Mouse (Mus musculus): ENCODE measurements around the gene Itga8. TPM values are rescaled to one million over a fixed set of nuclear protein-coding genes. Genes with fewer than 3 reads are reported as not detected.

Itga8 gene
- total RNA-seq, 1 experiment from 2014 or later, result 0.35 TPM

- ATAC-seq (replicated peaks in 1 of 2; ENCODE audit: insufficient read depth in 1 of 2, low FRiP score in 2 of 2, low TSS enrichment in 1 of 2, low read depth in 1 of 2, poor library complexity in 2 of 2, severe bottlenecking in 2 of 2), result no peak
Measured at GRCm38 (mm10) chr2:12156401-12156800, 145.3 kb downstream of the Itga8 start.

GRCm38 (mm10) chr2:12154676-12155075, 147.0 kb downstream of the Itga8 start:
- ATAC-seq (replicated peaks in 1 of 2; ENCODE audit: insufficient read depth in 1 of 2, low FRiP score in 2 of 2, low TSS enrichment in 1 of 2, low read depth in 1 of 2, poor library complexity in 2 of 2, severe bottlenecking in 2 of 2), result no peak

- no peak for ATAC-seq (replicated peaks in 1 of 2; ENCODE audit: insufficient read depth in 1 of 2, low FRiP score in 2 of 2, low TSS enrichment in 1 of 2, low read depth in 1 of 2, poor library complexity in 2 of 2, severe bottlenecking in 2 of 2)
Measured at GRCm38 (mm10) chr2:12153551-12153950, 148.2 kb downstream of the Itga8 start.

GRCm38 (mm10) chr2:12147902-12148301, 153.8 kb downstream of the Itga8 start:
- no peak for ATAC-seq (replicated peaks in 1 of 2; ENCODE audit: insufficient read depth in 1 of 2, low FRiP score in 2 of 2, low TSS enrichment in 1 of 2, low read depth in 1 of 2, poor library complexity in 2 of 2, severe bottlenecking in 2 of 2)

- ATAC-seq (replicated peaks in 1 of 2; ENCODE audit: insufficient read depth in 1 of 2, low FRiP score in 2 of 2, low TSS enrichment in 1 of 2, low read depth in 1 of 2, poor library complexity in 2 of 2, severe bottlenecking in 2 of 2), result no peak
Measured at GRCm38 (mm10) chr2:12146612-12147011, 155.1 kb downstream of the Itga8 start.

- ATAC-seq (replicated peaks in 1 of 2; ENCODE audit: insufficient read depth in 1 of 2, low FRiP score in 2 of 2, low TSS enrichment in 1 of 2, low read depth in 1 of 2, poor library complexity in 2 of 2, severe bottlenecking in 2 of 2), result no peak
Measured at GRCm38 (mm10) chr2:12138765-12139368, 162.9 kb downstream of the Itga8 start.

GRCm38 (mm10) chr2:12126580-12126979, 175.1 kb downstream of the Itga8 start:
- no peak for ATAC-seq (replicated peaks in 1 of 2; ENCODE audit: insufficient read depth in 1 of 2, low FRiP score in 2 of 2, low TSS enrichment in 1 of 2, low read depth in 1 of 2, poor library complexity in 2 of 2, severe bottlenecking in 2 of 2)

- ATAC-seq (replicated peaks in 1 of 2; ENCODE audit: insufficient read depth in 1 of 2, low FRiP score in 2 of 2, low TSS enrichment in 1 of 2, low read depth in 1 of 2, poor library complexity in 2 of 2, severe bottlenecking in 2 of 2), result peak in 1 of 2 experiments; percentile 27; a peak in 1 of 4 replicates
Measured at GRCm38 (mm10) chr2:12115479-12115878, 186.2 kb downstream of the Itga8 start.

- no peak for ATAC-seq (replicated peaks in 1 of 2; ENCODE audit: insufficient read depth in 1 of 2, low FRiP score in 2 of 2, low TSS enrichment in 1 of 2, low read depth in 1 of 2, poor library complexity in 2 of 2, severe bottlenecking in 2 of 2)
Measured at GRCm38 (mm10) chr2:12109306-12109705, 192.4 kb downstream of the Itga8 start.

GRCm38 (mm10) chr2:12108306-12108705, 193.4 kb downstream of the Itga8 start:
- peak in 1 of 2 experiments; percentile 45; a peak in 1 of 4 replicates for ATAC-seq (replicated peaks in 1 of 2; ENCODE audit: insufficient read depth in 1 of 2, low FRiP score in 2 of 2, low TSS enrichment in 1 of 2, low read depth in 1 of 2, poor library complexity in 2 of 2, severe bottlenecking in 2 of 2)

- ATAC-seq (replicated peaks in 1 of 2; ENCODE audit: insufficient read depth in 1 of 2, low FRiP score in 2 of 2, low TSS enrichment in 1 of 2, low read depth in 1 of 2, poor library complexity in 2 of 2, severe bottlenecking in 2 of 2), result no peak
Measured at GRCm38 (mm10) chr2:12107265-12107664, 194.5 kb downstream of the Itga8 start.

GRCm38 (mm10) chr2:12103183-12103582, 198.5 kb downstream of the Itga8 start:
- ATAC-seq (replicated peaks in 1 of 2; ENCODE audit: insufficient read depth in 1 of 2, low FRiP score in 2 of 2, low TSS enrichment in 1 of 2, low read depth in 1 of 2, poor library complexity in 2 of 2, severe bottlenecking in 2 of 2), result no peak

- ATAC-seq (replicated peaks in 1 of 2; ENCODE audit: insufficient read depth in 1 of 2, low FRiP score in 2 of 2, low TSS enrichment in 1 of 2, low read depth in 1 of 2, poor library complexity in 2 of 2, severe bottlenecking in 2 of 2), result no peak
Measured at GRCm38 (mm10) chr2:12092203-12092984, 209.3 kb downstream of the Itga8 start.

- no peak for ATAC-seq (replicated peaks in 1 of 2; ENCODE audit: insufficient read depth in 1 of 2, low FRiP score in 2 of 2, low TSS enrichment in 1 of 2, low read depth in 1 of 2, poor library complexity in 2 of 2, severe bottlenecking in 2 of 2)
Measured at GRCm38 (mm10) chr2:12090993-12091392, 210.7 kb downstream of the Itga8 start.

- no peak for ATAC-seq (replicated peaks in 1 of 2; ENCODE audit: insufficient read depth in 1 of 2, low FRiP score in 2 of 2, low TSS enrichment in 1 of 2, low read depth in 1 of 2, poor library complexity in 2 of 2, severe bottlenecking in 2 of 2)
Measured at GRCm38 (mm10) chr2:12085492-12085891, 216.2 kb downstream of the Itga8 start.

GRCm38 (mm10) chr2:12084341-12084740, 217.4 kb downstream of the Itga8 start:
- ATAC-seq (replicated peaks in 1 of 2; ENCODE audit: insufficient read depth in 1 of 2, low FRiP score in 2 of 2, low TSS enrichment in 1 of 2, low read depth in 1 of 2, poor library complexity in 2 of 2, severe bottlenecking in 2 of 2), result no peak; a peak in 1 of 4 replicates

- no peak for ATAC-seq (replicated peaks in 1 of 2; ENCODE audit: insufficient read depth in 1 of 2, low FRiP score in 2 of 2, low TSS enrichment in 1 of 2, low read depth in 1 of 2, poor library complexity in 2 of 2, severe bottlenecking in 2 of 2)
Measured at GRCm38 (mm10) chr2:12077266-12077891, 224.3 kb downstream of the Itga8 start.

- no peak for ATAC-seq (replicated peaks in 1 of 2; ENCODE audit: insufficient read depth in 1 of 2, low FRiP score in 2 of 2, low TSS enrichment in 1 of 2, low read depth in 1 of 2, poor library complexity in 2 of 2, severe bottlenecking in 2 of 2)
Measured at GRCm38 (mm10) chr2:12065669-12066399, 235.9 kb downstream of the Itga8 start.
